ENCODE assay signal across 21 mouse cellular contexts in the genomic region with DNA sequence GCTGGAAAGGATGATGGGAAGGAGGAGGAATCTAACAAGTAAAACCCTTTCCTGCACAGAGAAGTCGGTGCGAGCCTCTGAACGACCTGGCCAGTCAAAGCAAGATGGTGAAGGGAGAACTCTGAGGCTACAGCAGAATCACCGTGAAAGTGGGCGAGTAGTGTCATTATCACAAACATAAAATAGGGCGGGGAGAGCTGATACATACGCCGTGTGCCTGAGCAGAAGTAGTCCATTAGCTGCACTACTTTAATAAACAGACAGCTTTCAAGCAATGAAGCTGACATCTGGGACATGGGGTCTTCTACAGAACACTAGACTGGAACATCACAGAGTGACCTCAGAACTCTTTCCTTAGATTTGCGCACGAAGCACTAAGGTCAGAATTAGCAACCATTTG. TPM values are rescaled to one million over a fixed set of nuclear protein-coding genes. Genes with fewer than 3 reads are reported as not detected.
DNase-seq lines count a peak whose midpoint lies in the region; ATAC-seq lines count a peak whose summit lies in the region.
"Had no signal": no experiment of that assay in that cellular context is flagged by ENCODE, and none has a peak within 500 bp of the region (broad histone marks: within the 10 kb centered on the region; RNA-seq: fewer than 3 reads in every experiment).

No protein-coding gene starts in this region.

- H3K9ac ChIP-seq in midbrain, embryonic 11.5 days (ENCODE audit: low read length): no peak overlapping the region
- no peak overlapping the region for H3K9ac ChIP-seq in midbrain, embryonic 14.5 days (replicated peaks; ENCODE audit: low read length)
- peak overlapping the region; percentile 67 for H3K9ac ChIP-seq in liver, embryonic 12.5 days
- H3K9ac ChIP-seq: embryonic facial prominence, embryonic 15.5 days; forebrain, embryonic 13.5 days; heart, embryonic 15.5 days; hindbrain, embryonic 15.5 days; limb, embryonic 12.5 days; midbrain, embryonic 13.5 days had no signal

- peak; percentile 56 for DNase-seq in midbrain, embryonic 11.5 days (ENCODE audit: low spot score, missing footprints)
- DNase-seq in midbrain, embryonic 14.5 days: no peak
- DNase-seq in embryonic facial prominence, embryonic 10.5 days (ENCODE audit: low spot score): no peak
- no peak for DNase-seq in cerebellum, adult 18-20 months
- no peak for DNase-seq in gastrocnemius, postnatal 4 days (ENCODE audit: low spot score in 2 of 2)
- DNase-seq in thymus, adult 18-20 months: no peak
- DNase-seq: adrenal gland, postnatal 36 days; cerebellum, adult 11-12 months; cerebellum, postnatal 36 days; gastrocnemius, postnatal 14 days; lung, adult 2 months had no signal

- no peak overlapping the region for H3K4me2 ChIP-seq in midbrain, embryonic 11.5 days
- H3K4me2 ChIP-seq in midbrain, embryonic 14.5 days (ENCODE audit: low read length): no peak overlapping the region
- peak overlapping the region; percentile 62 for H3K4me2 ChIP-seq in liver, embryonic 12.5 days
- H3K4me2 ChIP-seq: embryonic facial prominence, embryonic 15.5 days; forebrain, embryonic 13.5 days; heart, embryonic 15.5 days; hindbrain, embryonic 15.5 days; limb, embryonic 12.5 days; midbrain, embryonic 13.5 days had no signal

- WGBS in midbrain, embryonic 11.5 days: 89% methylated on average over 10 of the region's 10 CpGs
- WGBS in midbrain, embryonic 14.5 days: 88% methylated on average over 10 of the region's 10 CpGs
- WGBS in embryonic facial prominence, embryonic 10.5 days: 92% methylated on average over 10 of the region's 10 CpGs
- 48% methylated on average over 10 of the region's 10 CpGs for WGBS in liver, embryonic 12.5 days (ENCODE audit: insufficient replicate concordance)

- H3K4me3 ChIP-seq in midbrain, embryonic 11.5 days (ENCODE audit: low read depth, low read length): no peak overlapping the region
- H3K4me3 ChIP-seq in midbrain, embryonic 14.5 days (replicated peaks; ENCODE audit: low read depth, low read length): no peak overlapping the region
- no peak overlapping the region for H3K4me3 ChIP-seq in embryonic facial prominence, embryonic 10.5 days
- no peak overlapping the region for H3K4me3 ChIP-seq in liver, embryonic 12.5 days
- H3K4me3 ChIP-seq: embryonic facial prominence, embryonic 15.5 days; forebrain, embryonic 13.5 days; heart, adult 2 months; heart, embryonic 15.5 days; hindbrain, embryonic 15.5 days; limb, embryonic 12.5 days; midbrain, embryonic 13.5 days had no signal

- no peaks in the 10 kb centered on the region for H3K9me3 ChIP-seq in midbrain, embryonic 11.5 days (ENCODE audit: control insufficient read depth, low read length)
- H3K9me3 ChIP-seq in midbrain, embryonic 14.5 days (ENCODE audit: control insufficient read depth, low read length): no peaks in the 10 kb centered on the region
- no peaks in the 10 kb centered on the region for H3K9me3 ChIP-seq in embryonic facial prominence, embryonic 10.5 days
- no peaks in the 10 kb centered on the region for H3K9me3 ChIP-seq in liver, embryonic 12.5 days (replicated peaks)
- H3K9me3 ChIP-seq: embryonic facial prominence, embryonic 15.5 days; forebrain, embryonic 13.5 days; heart, embryonic 15.5 days; hindbrain, embryonic 15.5 days; limb, embryonic 12.5 days; midbrain, embryonic 13.5 days had no signal

- H3K36me3 ChIP-seq in midbrain, embryonic 11.5 days (ENCODE audit: control insufficient read depth, insufficient read depth, low read length): peaks cover 8% of the 10 kb centered on the region
- peaks cover 32% of the 10 kb centered on the region for H3K36me3 ChIP-seq in midbrain, embryonic 14.5 days (ENCODE audit: control insufficient read depth, insufficient read depth, low read length)
- peaks cover 35% of the 10 kb centered on the region for H3K36me3 ChIP-seq in embryonic facial prominence, embryonic 10.5 days (replicated peaks)
- H3K36me3 ChIP-seq in liver, embryonic 12.5 days: peaks cover 50% of the 10 kb centered on the region

- no peaks in the 10 kb centered on the region for H3K27me3 ChIP-seq in midbrain, embryonic 11.5 days (ENCODE audit: control insufficient read depth, insufficient read depth, low read length)
- no peaks in the 10 kb centered on the region for H3K27me3 ChIP-seq in midbrain, embryonic 14.5 days (ENCODE audit: control insufficient read depth, insufficient read depth, low read length)
- H3K27me3 ChIP-seq in embryonic facial prominence, embryonic 10.5 days (replicated peaks; ENCODE audit: low read depth, poor library complexity, severe bottlenecking): no peaks in the 10 kb centered on the region
- H3K27me3 ChIP-seq in liver, embryonic 12.5 days (replicated peaks): no peaks in the 10 kb centered on the region
- H3K27me3 ChIP-seq: embryonic facial prominence, embryonic 15.5 days; forebrain, embryonic 13.5 days; heart, embryonic 15.5 days; hindbrain, embryonic 15.5 days; limb, embryonic 12.5 days; midbrain, embryonic 13.5 days had no signal

- H3K27ac ChIP-seq in midbrain, embryonic 11.5 days (ENCODE audit: low read depth, low read length): no peak overlapping the region
- no peak overlapping the region for H3K27ac ChIP-seq in midbrain, embryonic 14.5 days (replicated peaks; ENCODE audit: low read depth, low read length)
- 0 out of 2 replicates have a peak overlapping the region, but pooled peaks have one; percentile 8 for H3K27ac ChIP-seq in embryonic facial prominence, embryonic 10.5 days (replicated peaks)
- H3K27ac ChIP-seq in liver, embryonic 12.5 days: peak overlapping the region; percentile 99
- H3K27ac ChIP-seq: embryonic facial prominence, embryonic 15.5 days; forebrain, embryonic 13.5 days; heart, adult 2 months; heart, embryonic 15.5 days; kidney, postnatal 0 days; limb, embryonic 12.5 days; midbrain, embryonic 13.5 days had no signal

- peaks cover 12% of the 10 kb centered on the region for H3K4me1 ChIP-seq in midbrain, embryonic 11.5 days (ENCODE audit: control insufficient read depth, insufficient read depth, low read length)
- H3K4me1 ChIP-seq in midbrain, embryonic 14.5 days (ENCODE audit: control insufficient read depth, insufficient read depth, low read length): 0 out of 2 replicates have a peak, but pooled peaks cover 3% of the 10 kb centered on the region
- H3K4me1 ChIP-seq in embryonic facial prominence, embryonic 10.5 days: peaks cover 19% of the 10 kb centered on the region
- peaks cover 49% of the 10 kb centered on the region for H3K4me1 ChIP-seq in liver, embryonic 12.5 days

- ATAC-seq in midbrain, embryonic 11.5 days (ENCODE audit: low FRiP score): no peak
- ATAC-seq in midbrain, embryonic 14.5 days (ENCODE audit: low FRiP score, low TSS enrichment): no peak
- ATAC-seq in liver, embryonic 12.5 days: 0 out of 2 replicates have a peak, but pooled peaks have one; percentile 26
- ATAC-seq in megakaryocyte-erythroid progenitor cell, adult 5-6 weeks (replicated peaks; ENCODE audit: low FRiP score, low TSS enrichment, poor library complexity, severe bottlenecking): 0 out of 2 replicates have a peak, but pooled peaks have one; percentile 9

RNA-seq across cellular contexts. Expression of gene Katnal1, which starts 32.6 kb away (rescaled TPM):
- 31.1 and 37.1 TPM in 2 replicates for polyA plus RNA-seq in midbrain, embryonic 11.5 days (2014; fragmentation: Nextera tagmentation; extraction: Ambion mirVana)
- polyA plus RNA-seq in midbrain, embryonic 14.5 days (2014; fragmentation: Nextera tagmentation; extraction: Ambion mirVana): 30.9 and 42.8 TPM in 2 replicates
- 19.9 and 20.2 TPM in 2 replicates for polyA plus RNA-seq in embryonic facial prominence, embryonic 10.5 days (2016; fragmentation: Nextera tagmentation; extraction: Ambion mirVana)
- 18.3 and 18.9 TPM in 2 replicates for polyA plus RNA-seq in liver, embryonic 12.5 days (2016; fragmentation: Nextera tagmentation; extraction: Ambion mirVana)
- 13.0 and 19.0 TPM in 2 replicates for total RNA-seq in megakaryocyte-erythroid progenitor cell, adult 5-6 weeks (2014; fragmentation: Nextera tagmentation)
- 11.2 and 23.9 TPM in 2 replicates for total RNA-seq in megakaryocyte-erythroid progenitor cell, adult 5-6 weeks (2017)
- total RNA-seq in gastrocnemius, postnatal 4 days (2021): 10 to 100 TPM; 10.4 to 12.4 TPM

Comparison
In these comparisons a context has a peak if more than half of its experiments do, and no peak if none do; other contexts are left out.
1. ATAC-seq: peak in liver, embryonic 12.5 days (single experiment) and megakaryocyte-erythroid progenitor cell, adult 5-6 weeks (single experiment); none in midbrain, embryonic 11.5 days (single experiment) and midbrain, embryonic 14.5 days (single experiment).
2. H3K27ac ChIP-seq: peak in embryonic facial prominence, embryonic 10.5 days (single experiment) and liver, embryonic 12.5 days (single experiment); none in midbrain, embryonic 11.5 days (single experiment) and midbrain, embryonic 14.5 days (single experiment).